Mouse (Mus musculus): ENCODE results near the gene Cgrrf1. TPM values are rescaled to one million over a fixed set of nuclear protein-coding genes. Genes with fewer than 3 reads are reported as not detected.
"Not testable (repeated sequence)": the region's sequence is repeated elsewhere in the genome, so short reads cannot be mapped to it uniquely, and the experiment has no call there.

The Cgrrf1 gene
- polyA plus RNA-seq, 1 experiment, result 8.0 TPM

DNA sequence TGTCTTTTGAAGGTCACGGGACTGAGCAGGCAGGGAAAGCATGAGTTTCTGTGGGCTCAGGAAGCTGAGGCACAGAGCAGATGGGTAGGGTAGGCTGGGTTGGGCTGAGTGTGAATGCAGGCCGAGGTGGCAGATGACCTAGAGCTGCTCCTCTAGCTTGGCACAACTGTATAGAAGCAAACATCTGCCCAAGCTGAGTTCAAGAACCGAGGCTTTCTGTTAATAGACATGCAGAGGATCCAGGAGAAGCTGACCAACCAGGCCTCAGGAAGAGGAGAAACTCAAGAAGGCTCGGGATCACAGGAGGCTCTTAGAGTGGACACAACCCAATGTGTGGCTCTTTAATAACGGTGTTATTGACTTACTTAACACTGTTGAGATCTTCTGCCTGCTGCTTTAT, 25.7 kb upstream of the Cgrrf1 start:
- Histone ChIP-seq H3K36me3 (ENCODE audit: control insufficient read depth, insufficient read depth, low read length) (peaks cover 21% of the 10 kb centered on the region), H3K27ac (ENCODE audit: control insufficient read depth, insufficient read depth, low read length) (no peak overlapping the region), H3K4me1 (replicated peaks; ENCODE audit: control insufficient read depth, insufficient read depth, low read length) (no peaks in the 10 kb centered on the region), H3K4me3 (ENCODE audit: control insufficient read depth, insufficient read depth, low read length) (no peak overlapping the region), H3K27me3 (ENCODE audit: control insufficient read depth, insufficient read depth, low read length) (no peaks in the 10 kb centered on the region)
- WGBS, result 77% methylated on average over 5 of the region's 5 CpGs
- no peak for DNase-seq
- TF ChIP-seq POLR2A (IDR thresholded peaks at IDR 0.05; ENCODE audit: control insufficient read depth, extremely low read depth, insufficient read depth, low read length, poor library complexity) (no peak), CTCF (IDR thresholded peaks at IDR 0.05; ENCODE audit: borderline replicate concordance, control insufficient read depth, extremely low read depth, insufficient read depth, low read length, poor library complexity) (no peak)

DNA sequence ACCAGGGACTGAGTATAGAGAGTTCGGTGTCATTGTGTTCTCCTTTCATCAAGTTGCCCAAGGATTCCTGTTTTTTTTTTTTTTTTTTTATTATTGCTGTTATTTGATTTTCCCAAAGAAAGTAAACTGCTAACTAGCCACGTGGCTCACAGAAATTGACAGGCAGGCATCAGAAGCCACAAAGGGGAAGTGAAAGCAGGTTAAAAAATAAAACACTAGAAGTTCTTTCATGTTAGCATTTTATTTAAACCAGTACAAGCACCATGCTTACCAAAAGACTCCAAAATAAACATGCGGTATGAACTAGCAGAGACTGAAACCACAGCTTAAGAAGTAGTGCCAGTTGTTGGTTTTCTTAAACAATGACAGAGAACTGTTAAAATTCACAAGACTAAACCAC, 24.0 kb upstream of the Cgrrf1 start:
- 14% methylated on average over 3 of the region's 3 CpGs for WGBS
- no peak for DNase-seq
- Histone ChIP-seq H3K4me1 (replicated peaks; ENCODE audit: control insufficient read depth, insufficient read depth, low read length) (no peaks in the 10 kb centered on the region), H3K27ac (ENCODE audit: control insufficient read depth, insufficient read depth, low read length) (no peak overlapping the region), H3K27me3 (ENCODE audit: control insufficient read depth, insufficient read depth, low read length) (no peaks in the 10 kb centered on the region), H3K36me3 (ENCODE audit: control insufficient read depth, insufficient read depth, low read length) (peaks cover 35% of the 10 kb centered on the region), H3K4me3 (ENCODE audit: control insufficient read depth, insufficient read depth, low read length) (no peak overlapping the region)
- no peak for TF ChIP-seq CTCF (IDR thresholded peaks at IDR 0.05; ENCODE audit: borderline replicate concordance, control insufficient read depth, extremely low read depth, insufficient read depth, low read length, poor library complexity)

DNA sequence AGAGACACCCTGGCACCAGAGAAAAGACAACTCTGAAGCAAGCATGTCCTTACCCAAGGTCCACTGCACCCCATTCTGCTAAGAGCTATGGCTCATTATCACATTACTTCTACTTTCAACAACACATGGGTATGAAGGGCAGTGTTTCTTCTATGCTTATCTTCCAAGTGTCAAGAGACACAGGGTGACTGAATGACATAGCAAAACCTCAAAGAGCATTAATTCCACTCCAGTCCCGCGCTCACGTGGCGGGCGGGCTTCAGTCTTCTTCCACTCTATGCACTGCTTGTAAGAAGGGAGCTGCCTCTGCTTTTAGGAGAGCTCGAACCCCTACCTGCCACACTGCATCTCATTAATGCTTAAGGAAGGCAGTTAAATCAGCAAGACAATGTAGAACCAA, 16.3 kb upstream of the Cgrrf1 start:
- Histone ChIP-seq H3K4me3 (ENCODE audit: control insufficient read depth, insufficient read depth, low read length) (no peak overlapping the region), H3K4me1 (replicated peaks; ENCODE audit: control insufficient read depth, insufficient read depth, low read length) (peaks cover 2% of the 10 kb centered on the region), H3K27ac (ENCODE audit: control insufficient read depth, insufficient read depth, low read length) (no peak overlapping the region), H3K36me3 (ENCODE audit: control insufficient read depth, insufficient read depth, low read length) (peaks cover 39% of the 10 kb centered on the region), H3K27me3 (ENCODE audit: control insufficient read depth, insufficient read depth, low read length) (no peaks in the 10 kb centered on the region)
- DNase-seq, result no peak
- TF ChIP-seq CTCF (IDR thresholded peaks at IDR 0.05; ENCODE audit: borderline replicate concordance, control insufficient read depth, extremely low read depth, insufficient read depth, low read length, poor library complexity) (no peak), POLR2A (IDR thresholded peaks at IDR 0.05; ENCODE audit: control insufficient read depth, extremely low read depth, insufficient read depth, low read length, poor library complexity) (no peak)
- 95% methylated on average over 6 of the region's 6 CpGs for WGBS

DNA sequence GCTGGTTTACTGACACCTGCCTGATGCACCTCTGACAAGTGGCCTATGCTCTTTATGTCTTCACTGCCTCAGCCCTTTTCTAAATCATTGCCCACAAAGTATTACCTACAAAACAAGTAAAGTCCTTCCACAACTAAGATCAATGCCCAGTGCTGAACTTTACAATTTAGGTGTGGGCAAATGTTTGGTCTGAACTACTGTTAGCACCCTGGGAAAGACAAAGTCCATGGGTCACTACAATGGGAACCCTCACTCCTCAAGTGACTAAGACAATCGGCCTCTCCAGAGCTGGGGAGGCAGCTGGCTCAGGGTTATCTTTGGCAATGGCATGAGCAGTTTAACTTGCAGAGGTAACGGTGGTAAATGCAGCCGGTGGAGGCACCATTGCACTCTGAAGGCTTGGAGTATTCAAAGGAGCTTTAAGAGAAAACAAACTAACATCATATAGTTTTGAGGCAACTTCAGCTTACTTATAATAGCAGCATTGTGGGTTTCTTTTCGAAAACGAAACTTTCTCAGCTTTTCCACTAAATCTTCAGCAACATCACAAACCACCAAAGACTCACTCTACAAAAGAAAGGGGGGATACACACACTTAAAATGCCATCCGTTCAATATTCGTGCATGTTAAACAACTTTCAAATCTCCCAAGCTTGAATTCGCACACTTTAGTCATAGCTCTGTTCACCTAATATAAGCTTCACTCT, 14.9 kb upstream of the Cgrrf1 start:
- H3K4me3 ChIP-seq (ENCODE audit: control insufficient read depth, insufficient read depth, low read length), result no peak overlapping the region
- no peak for TF ChIP-seq CTCF (IDR thresholded peaks at IDR 0.05; ENCODE audit: borderline replicate concordance, control insufficient read depth, extremely low read depth, insufficient read depth, low read length, poor library complexity)
- H3K4me1 ChIP-seq (replicated peaks; ENCODE audit: control insufficient read depth, insufficient read depth, low read length), result peaks cover 5% of the 10 kb centered on the region
- H3K27ac ChIP-seq (ENCODE audit: control insufficient read depth, insufficient read depth, low read length), result no peak overlapping the region
- no peak for DNase-seq
- WGBS, result 94% methylated on average over 8 of the region's 8 CpGs
- no peaks in the 10 kb centered on the region for H3K27me3 ChIP-seq (ENCODE audit: control insufficient read depth, insufficient read depth, low read length)
- H3K36me3 ChIP-seq (ENCODE audit: control insufficient read depth, insufficient read depth, low read length), result peaks cover 26% of the 10 kb centered on the region

DNA sequence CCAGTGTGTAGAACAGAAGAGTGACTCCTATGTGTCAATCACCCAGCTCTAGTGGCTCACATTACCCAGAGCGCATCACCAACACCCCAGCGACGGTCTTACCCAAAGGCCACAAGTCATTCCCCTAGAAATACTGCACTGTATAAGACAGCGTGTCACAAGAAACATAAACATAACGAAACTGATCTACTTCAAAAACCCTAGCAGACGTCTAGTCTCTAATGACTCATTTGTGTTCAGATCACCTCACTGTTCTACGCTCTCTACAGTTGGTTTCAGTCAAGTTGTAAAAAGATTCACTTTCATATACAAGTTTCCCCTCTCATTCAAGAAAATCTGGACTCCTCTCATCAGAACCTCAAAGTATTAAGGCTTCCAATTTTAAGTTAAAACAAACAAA, 13.2 kb upstream of the Cgrrf1 start:
- Histone ChIP-seq H3K36me3 (ENCODE audit: control insufficient read depth, insufficient read depth, low read length) (peaks cover 14% of the 10 kb centered on the region), H3K4me1 (replicated peaks; ENCODE audit: control insufficient read depth, insufficient read depth, low read length) (peaks cover 5% of the 10 kb centered on the region), H3K27ac (ENCODE audit: control insufficient read depth, insufficient read depth, low read length) (no peak overlapping the region), H3K4me3 (ENCODE audit: control insufficient read depth, insufficient read depth, low read length) (no peak overlapping the region), H3K27me3 (ENCODE audit: control insufficient read depth, insufficient read depth, low read length) (no peaks in the 10 kb centered on the region)
- no peak for DNase-seq
- WGBS, result 94% methylated on average over 7 of the region's 7 CpGs
- no peak for TF ChIP-seq POLR2A (IDR thresholded peaks at IDR 0.05; ENCODE audit: control insufficient read depth, extremely low read depth, insufficient read depth, low read length, poor library complexity)

DNA sequence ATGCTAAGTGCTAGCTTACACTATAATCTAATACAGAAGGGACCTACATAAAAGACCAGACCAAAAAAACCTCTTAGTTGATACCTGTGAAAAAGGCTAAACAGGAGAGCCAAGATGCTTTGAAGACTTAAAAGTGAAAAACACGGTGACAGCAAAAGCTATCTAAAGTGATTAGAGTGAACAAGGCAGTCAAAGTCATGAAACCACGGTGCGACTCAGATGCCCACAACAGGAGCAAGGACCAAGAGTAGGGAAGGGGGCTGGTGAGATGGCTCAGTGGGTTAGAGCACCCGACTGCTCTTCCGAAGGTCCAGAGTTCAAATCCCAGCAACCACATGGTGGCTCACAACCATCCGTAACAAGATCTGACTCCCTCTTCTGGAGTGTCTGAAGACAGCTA, 12.0 kb upstream of the Cgrrf1 start:
- not testable (repeated sequence) for H3K4me1 ChIP-seq (replicated peaks; ENCODE audit: control insufficient read depth, insufficient read depth, low read length)

DNA sequence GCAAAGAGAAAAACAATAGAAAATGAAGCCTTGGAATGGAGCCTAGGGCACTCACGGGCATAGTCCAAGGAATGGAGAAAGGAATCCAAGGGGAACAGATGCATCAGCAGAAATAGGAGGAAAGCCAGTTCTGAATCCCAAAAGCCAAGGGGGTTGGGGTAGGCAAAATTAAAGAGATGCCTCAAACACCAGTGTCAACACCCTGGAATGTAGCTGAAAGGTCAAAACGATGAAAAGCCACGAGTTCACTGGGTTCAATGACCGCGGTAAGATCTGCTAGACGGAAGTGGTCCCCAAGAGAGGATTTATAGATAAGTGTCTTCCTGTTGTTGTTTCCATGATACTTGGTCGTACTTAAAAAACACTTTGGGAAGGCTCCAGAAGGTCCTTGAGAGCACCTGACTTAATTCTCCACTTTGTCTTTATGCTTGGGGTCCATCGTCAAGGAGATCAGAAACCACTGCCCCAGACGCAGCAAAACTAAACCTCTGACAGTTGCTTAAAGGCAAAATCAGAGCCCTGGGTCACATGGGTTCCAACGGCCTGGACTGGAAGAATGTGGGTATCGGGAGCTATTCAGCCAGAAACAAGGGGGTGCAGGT, 10.6 kb upstream of the Cgrrf1 start:
- H3K27ac ChIP-seq (ENCODE audit: control insufficient read depth, insufficient read depth, low read length), result peak overlapping the region; percentile 9
- H3K36me3 ChIP-seq (ENCODE audit: control insufficient read depth, insufficient read depth, low read length), result no peaks in the 10 kb centered on the region
- no peak for DNase-seq
- TF ChIP-seq CTCF (IDR thresholded peaks at IDR 0.05; ENCODE audit: borderline replicate concordance, control insufficient read depth, extremely low read depth, insufficient read depth, low read length, poor library complexity) (no peak), POLR2A (IDR thresholded peaks at IDR 0.05; ENCODE audit: control insufficient read depth, extremely low read depth, insufficient read depth, low read length, poor library complexity) (no peak)
- H3K27me3 ChIP-seq (ENCODE audit: control insufficient read depth, insufficient read depth, low read length), result no peaks in the 10 kb centered on the region
- H3K4me1 ChIP-seq (replicated peaks; ENCODE audit: control insufficient read depth, insufficient read depth, low read length), result peaks cover 5% of the 10 kb centered on the region
- H3K4me3 ChIP-seq (ENCODE audit: control insufficient read depth, insufficient read depth, low read length), result peak overlapping the region; percentile 85
- WGBS, result 1% methylated on average over 11 of the region's 11 CpGs

More for the DNA sequence above, 12.0 kb upstream of the Cgrrf1 start:
- DNase-seq; H3K4me3 ChIP-seq (ENCODE audit: control insufficient read depth, insufficient read depth, low read length); H3K36me3 ChIP-seq (ENCODE audit: control insufficient read depth, insufficient read depth, low read length); H3K27me3 ChIP-seq (ENCODE audit: control insufficient read depth, insufficient read depth, low read length); H3K27ac ChIP-seq (ENCODE audit: control insufficient read depth, insufficient read depth, low read length): not testable (repeated sequence)
- WGBS, result 89% methylated on average over 6 of the region's 6 CpGs

Data from thymus, adult 2 months (tissue).